Mouse (Mus musculus) testis, adult 2 months (tissue): ENCODE results near the gene Vmn2r66. TPM values are rescaled to one million over a fixed set of nuclear protein-coding genes. Genes with fewer than 3 reads are reported as not detected.

Experiments used
- H3K27ac ChIP-seq: fragments of 200-500 bp; 2 replicates; pipeline ENCODE4 v1.5.1; 2012; ENCODE audit warnings: low read depth, low read length; ENCODE audit not compliant: control insufficient read depth, insufficient read depth
- H3K27me3 ChIP-seq: fragments of 200-500 bp; 2 replicates; pipeline ENCODE4 v1.6.1; 2012; ENCODE audit warnings: mild to moderate bottlenecking, low read length, moderate library complexity; ENCODE audit not compliant: control insufficient read depth, insufficient read depth
- H3K36me3 ChIP-seq: fragments of 200-500 bp; 2 replicates; pipeline ENCODE4 v1.6.1; 2012; ENCODE audit warnings: mild to moderate bottlenecking, low read length; ENCODE audit not compliant: control insufficient read depth, insufficient read depth
- H3K4me1 ChIP-seq: fragments of 200-500 bp; 2 replicates; pipeline ENCODE4 v1.6.1; 2012; ENCODE audit warnings: low read length; ENCODE audit not compliant: control insufficient read depth, insufficient read depth
- H3K4me3 ChIP-seq: fragments of 200-500 bp; 2 replicates; pipeline ENCODE4 v1.5.1; 2012; ENCODE audit warnings: low read depth, mild to moderate bottlenecking, low read length, moderate library complexity, mixed read lengths; ENCODE audit not compliant: control insufficient read depth
- CTCF ChIP-seq: fragments of 200-500 bp; IDR thresholded peaks from 2 replicates; pipeline ENCODE4 v1.5.1; 2012; ENCODE audit warnings: low read depth, mild to moderate bottlenecking, inconsistent platforms, low read length, moderate library complexity; ENCODE audit not compliant: control insufficient read depth, insufficient read depth, insufficient replicate concordance
- POLR2A ChIP-seq: fragments of 200-500 bp; IDR thresholded peaks from 2 replicates; pipeline ENCODE4 v1.6.1; 2012; ENCODE audit warnings: low read depth, mild to moderate bottlenecking, inconsistent platforms, low read length, moderate library complexity; ENCODE audit not compliant: control insufficient read depth
- polyA plus RNA-seq: library from polyadenylated mRNA; depleted of rRNA; stranded (reverse); fragments of >200 nt; gene quantifications from 2 replicates; pipeline ENCODE4 v1.2.3, GENCODE M21; 2012; rRNA removed

Gene Vmn2r66
- 0.01 TPM in 1 of 2 replicates, not detected in the other for polyA plus RNA-seq

- TF ChIP-seq CTCF (no peak), POLR2A (no peak)
- H3K27ac ChIP-seq, result no peak within 1 kb of the TSS
- H3K4me3 ChIP-seq, result no peak within 1 kb of the TSS
- H3K36me3 ChIP-seq, result no peaks in the 10 kb centered on the region
- no peaks in the 10 kb centered on the region for H3K27me3 ChIP-seq
- no peaks in the 10 kb centered on the region for H3K4me1 ChIP-seq
Measured at GRCm38 (mm10) chr7:85012168-85012567, at the start of gene Vmn2r66. Vmn2r66 (minus strand) TSS chr7:85012268.

DNA sequence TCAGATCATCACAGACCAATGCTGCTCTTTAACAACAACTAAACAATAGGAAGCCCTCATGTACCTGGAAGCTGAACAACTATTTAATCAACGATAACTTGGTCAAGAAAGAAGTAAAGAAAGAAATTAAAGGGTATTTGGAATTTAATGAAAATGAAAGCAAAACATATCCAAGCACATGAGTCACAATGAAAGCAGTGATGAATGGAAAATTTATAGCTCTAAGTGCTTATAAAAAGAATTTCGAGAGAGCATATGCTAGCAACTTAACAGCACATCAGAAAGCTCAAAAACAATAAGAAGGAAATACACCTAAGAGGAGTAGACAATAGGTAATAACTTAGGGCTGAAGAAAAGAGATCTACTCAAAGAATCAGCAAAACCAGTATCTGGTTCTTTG lies 15.4 kb downstream of the Vmn2r66 start:
- Histone ChIP-seq H3K4me3 (no peak overlapping the region), H3K27ac (no peak overlapping the region), H3K27me3 (no peaks in the 10 kb centered on the region), H3K4me1 (no peaks in the 10 kb centered on the region), H3K36me3 (no peaks in the 10 kb centered on the region)
- TF ChIP-seq CTCF (no peak), POLR2A (no peak)

- Histone ChIP-seq H3K4me1 (no peaks in the 10 kb centered on the region), H3K27me3 (no peaks in the 10 kb centered on the region), H3K27ac (no peak within 1 kb of the TSS), H3K4me3 (no peak within 1 kb of the TSS), H3K36me3 (no peaks in the 10 kb centered on the region)
- TF ChIP-seq POLR2A (no peak), CTCF (no peak)
Measured at GRCm38 (mm10) chr7:84964015-84964414, 48.1 kb downstream of the Vmn2r66 start, which contains the start of gene Vmn2r65. Vmn2r65 (minus strand) TSS chr7:84964115.

Other genes with a start within 250 kb of the Vmn2r66 start
- gene Olfr291, start 158.7 kb downstream of the Vmn2r66 start, polyA plus RNA-seq, result not detected in 2 replicates
- not detected in 2 replicates for gene Vmn2r65, start 48.2 kb downstream of the Vmn2r66 start, polyA plus RNA-seq
- gene Vmn2r67, start 143.7 kb upstream of the Vmn2r66 start, polyA plus RNA-seq, result not detected in 2 replicates
- gene Vmn2r68, start 225.5 kb upstream of the Vmn2r66 start, polyA plus RNA-seq, result 0.22 and 0.46 TPM in 2 replicates